In genomic region chr1:119837035-119837751, GRCm38 (mm10) we compare ENCODE assay signal across 7 mouse cellular contexts. TPM values are rescaled to one million over a fixed set of nuclear protein-coding genes. Genes with fewer than 3 reads are reported as not detected.
DNase-seq lines count a peak whose midpoint lies in the region; ATAC-seq lines count a peak whose summit lies in the region.

Gene Ptpn4 (minus strand): TSS chr1:119837613.

- peaks cover 8% of the 10 kb centered on the region; the same call in 1 of the 2 replicates for H3K4me1 ChIP-seq in embryonic facial prominence, embryonic 12.5 days
- H3K4me1 ChIP-seq in limb, embryonic 11.5 days (ENCODE audit: control insufficient read depth, insufficient read depth, low read length): peaks cover 5% of the 10 kb centered on the region; the same call in 1 of the 2 replicates
- peaks cover 14% of the 10 kb centered on the region for H3K4me1 ChIP-seq in midbrain, embryonic 14.5 days (ENCODE audit: control insufficient read depth, insufficient read depth, low read length)

- peak within 1 kb of the TSS; percentile 64 for H3K4me2 ChIP-seq in embryonic facial prominence, embryonic 12.5 days (replicated peaks)
- peak within 1 kb of the TSS; percentile 59 for H3K4me2 ChIP-seq in limb, embryonic 11.5 days (ENCODE audit: low read depth, severe bottlenecking)
- H3K4me2 ChIP-seq in midbrain, embryonic 14.5 days (ENCODE audit: low read length): peak within 1 kb of the TSS; percentile 75

- peak; percentile 100 for ATAC-seq in embryonic facial prominence, embryonic 12.5 days (ENCODE audit: insufficient number of reproducible peaks, insufficient read depth, low FRiP score, low TSS enrichment)
- peak; percentile 99 for ATAC-seq in limb, embryonic 11.5 days (ENCODE audit: insufficient number of reproducible peaks, low FRiP score, low TSS enrichment, low read depth)
- ATAC-seq in midbrain, embryonic 14.5 days (ENCODE audit: low FRiP score, low TSS enrichment): peak; percentile 99

- peak; percentile 98 for DNase-seq in adrenal gland, postnatal 25 days
- DNase-seq in heart, adult 11 months: peak; percentile 100
- peak; percentile 99 for DNase-seq in kidney, adult 18-20 months
- DNase-seq in limb, embryonic 11.5 days (ENCODE audit: low spot score): peak; percentile 99
- peak; percentile 99 for DNase-seq in midbrain, embryonic 14.5 days
- DNase-seq in spleen, adult 18-20 months: peak; percentile 98

- WGBS in embryonic facial prominence, embryonic 12.5 days: 0% methylated on average over 58 of the region's 79 CpGs
- under 1% methylated on average over 76 of the region's 79 CpGs for WGBS in limb, embryonic 11.5 days
- under 1% methylated on average over 77 of the region's 79 CpGs for WGBS in midbrain, embryonic 14.5 days

- H3K27me3 ChIP-seq in embryonic facial prominence, embryonic 12.5 days: no peaks in the 10 kb centered on the region
- H3K27me3 ChIP-seq in limb, embryonic 11.5 days (ENCODE audit: control insufficient read depth, insufficient read depth, low read length): no peaks in the 10 kb centered on the region
- no peaks in the 10 kb centered on the region for H3K27me3 ChIP-seq in midbrain, embryonic 14.5 days (ENCODE audit: control insufficient read depth, insufficient read depth, low read length)

- peak within 1 kb of the TSS; percentile 86 for H3K4me3 ChIP-seq in embryonic facial prominence, embryonic 12.5 days
- peak within 1 kb of the TSS; percentile 80 for H3K4me3 ChIP-seq in limb, embryonic 11.5 days (ENCODE audit: low read depth, low read length)
- H3K4me3 ChIP-seq in midbrain, embryonic 14.5 days (replicated peaks; ENCODE audit: low read depth, low read length): peak within 1 kb of the TSS; percentile 76

- H3K9me3 ChIP-seq in embryonic facial prominence, embryonic 12.5 days: no peaks in the 10 kb centered on the region
- no peaks in the 10 kb centered on the region for H3K9me3 ChIP-seq in limb, embryonic 11.5 days (ENCODE audit: control insufficient read depth, low read length)
- H3K9me3 ChIP-seq in midbrain, embryonic 14.5 days (ENCODE audit: control insufficient read depth, low read length): no peaks in the 10 kb centered on the region

- H3K27ac ChIP-seq in embryonic facial prominence, embryonic 12.5 days: peak within 1 kb of the TSS; percentile 91
- H3K27ac ChIP-seq in limb, embryonic 11.5 days (replicated peaks; ENCODE audit: low read depth, low read length): peak within 1 kb of the TSS; percentile 84
- H3K27ac ChIP-seq in midbrain, embryonic 14.5 days (replicated peaks; ENCODE audit: low read depth, low read length): peak within 1 kb of the TSS; percentile 95

- no peaks in the 10 kb centered on the region for H3K36me3 ChIP-seq in embryonic facial prominence, embryonic 12.5 days
- no peaks in the 10 kb centered on the region for H3K36me3 ChIP-seq in limb, embryonic 11.5 days (ENCODE audit: control insufficient read depth, insufficient read depth, low read length)
- H3K36me3 ChIP-seq in midbrain, embryonic 14.5 days (ENCODE audit: control insufficient read depth, insufficient read depth, low read length): no peaks in the 10 kb centered on the region

- peak within 1 kb of the TSS; percentile 89 for H3K9ac ChIP-seq in embryonic facial prominence, embryonic 12.5 days
- H3K9ac ChIP-seq in limb, embryonic 11.5 days (ENCODE audit: low read length): peak within 1 kb of the TSS; percentile 90
- peak within 1 kb of the TSS; percentile 78 for H3K9ac ChIP-seq in midbrain, embryonic 14.5 days (replicated peaks; ENCODE audit: low read length)

RNA-seq across cellular contexts. Expression of gene Ptpn4, which starts in this region (rescaled TPM):
- 27.2 and 28.2 TPM in 2 replicates for total RNA-seq in adrenal gland, postnatal 25 days (2021)
- 8.4 and 9.2 TPM in 2 replicates for polyA plus RNA-seq in embryonic facial prominence, embryonic 12.5 days (2016; fragmentation: Nextera tagmentation; extraction: Ambion mirVana)
- 4.1 and 6.9 TPM in 2 replicates for polyA plus RNA-seq in limb, embryonic 11.5 days (2014; fragmentation: Nextera tagmentation; extraction: Ambion mirVana)
- polyA plus RNA-seq in midbrain, embryonic 14.5 days (2014; fragmentation: Nextera tagmentation; extraction: Ambion mirVana): 17.6 and 18.5 TPM in 2 replicates

Comparison
In these comparisons a context has a peak if more than half of its experiments do, and no peak if none do; other contexts are left out.
1. Peak in every context shown above with its lines: DNase-seq, ATAC-seq, H3K4me3 ChIP-seq and H3K27ac ChIP-seq.